Mouse (Mus musculus) left cerebral cortex, postnatal 25 days (tissue): ENCODE measurements around the gene Npnt. TPM values are rescaled to one million over a fixed set of nuclear protein-coding genes. Genes with fewer than 3 reads are reported as not detected.

Source experiments
- DNase-seq, 2 experiments: peaks; one replicate each; pipeline ENCODE4 v3.0.0; 2022; ENCODE audit warnings: low spot score in 2 of 2, mixed read lengths in 1 of 2
- intact Hi-C: fragments of 180-260 bp; cut with DNase I; formaldehyde crosslinking; loops from one replicate; pipeline ENCODE4 v1.15.1; 2025
- total RNA-seq, 2 experiments: library from RNA; stranded (reverse); gene quantifications; 2 replicates each; pipeline ENCODE4 v1.2.3; 2021

The Npnt gene
- total RNA-seq, result 10 to 100 TPM; 21.4 to 23.1 TPM

DNA sequence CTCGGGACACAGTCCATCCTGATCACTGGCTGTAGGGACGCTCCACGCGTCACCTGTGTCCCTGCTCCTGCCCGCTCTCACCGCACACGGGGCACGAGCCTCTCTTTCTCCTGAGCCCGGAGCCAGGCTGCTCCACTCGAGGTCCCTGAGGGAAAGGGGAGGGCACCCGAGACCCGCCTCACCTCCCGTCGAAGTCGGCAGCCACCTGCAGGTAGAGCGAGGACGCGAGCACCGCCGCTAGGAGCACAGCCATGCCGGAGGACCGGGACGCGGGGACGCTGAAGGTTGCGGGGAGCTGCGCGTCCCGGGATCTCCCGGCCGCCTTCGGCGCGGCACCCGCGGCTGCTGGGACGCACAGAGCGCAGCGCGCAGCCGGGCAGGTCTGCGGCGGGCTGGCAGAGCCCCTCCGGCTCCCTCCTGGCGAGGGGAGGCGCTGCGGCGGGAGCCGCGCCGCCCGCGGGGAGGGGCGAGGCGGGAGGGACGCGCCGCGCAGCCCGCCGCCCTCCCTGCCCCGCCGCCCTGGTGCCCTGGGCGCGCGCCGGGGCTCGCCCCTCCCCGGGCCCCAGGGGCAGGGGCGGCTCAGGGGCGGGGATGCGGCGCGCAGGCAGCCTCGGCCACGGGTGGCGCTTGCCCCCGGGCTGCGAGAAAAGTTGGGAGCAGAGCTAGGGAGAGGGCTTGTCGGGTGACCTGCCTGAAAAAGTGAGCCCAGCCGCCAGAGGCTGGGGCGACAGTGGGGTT lies at the start of gene Npnt:
Npnt (minus strand) TSS at position 501 of the 738 bp plus-strand sequence.
- intact Hi-C loops, result no loop called here
- peak; percentile 28 to 31 for DNase-seq

DNA sequence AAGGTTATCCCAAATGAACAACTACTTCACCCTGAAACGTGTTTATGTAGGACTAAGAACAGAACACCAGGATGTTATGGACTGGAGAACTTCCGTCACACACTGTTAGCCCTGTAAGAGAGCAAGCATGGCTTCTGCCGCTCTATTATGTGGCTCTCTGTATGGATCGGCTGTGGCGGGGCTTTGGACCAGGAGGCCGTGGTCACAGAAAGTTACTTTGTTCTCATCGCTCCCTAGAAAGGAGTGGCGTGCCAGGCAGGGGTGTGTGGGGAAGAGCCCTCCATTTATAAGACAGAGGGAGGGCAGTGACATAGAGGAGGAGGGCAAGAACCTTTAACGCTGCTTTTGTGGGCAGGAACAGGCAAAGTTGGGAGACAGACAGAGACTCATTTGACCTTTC lies 46.2 kb upstream of the Npnt start:
- intact Hi-C loops, result no loop called here
- DNase-seq, result no peak

- DNase-seq, result no peak
- intact Hi-C loops, result no loop called here
These were observed 45.8 kb upstream of the Npnt start for GRCm38 (mm10) chr3:132995904-132996267.

GRCm38 (mm10) chr3:132995172-132995903 lies 45.2 kb upstream of the Npnt start:
- intact Hi-C loops, result no loop called here
- DNase-seq, result no peak

- intact Hi-C loops, result no loop called here
- DNase-seq, result no peak
These were observed 36.1 kb upstream of the Npnt start for GRCm38 (mm10) chr3:132986188-132986587.

DNA sequence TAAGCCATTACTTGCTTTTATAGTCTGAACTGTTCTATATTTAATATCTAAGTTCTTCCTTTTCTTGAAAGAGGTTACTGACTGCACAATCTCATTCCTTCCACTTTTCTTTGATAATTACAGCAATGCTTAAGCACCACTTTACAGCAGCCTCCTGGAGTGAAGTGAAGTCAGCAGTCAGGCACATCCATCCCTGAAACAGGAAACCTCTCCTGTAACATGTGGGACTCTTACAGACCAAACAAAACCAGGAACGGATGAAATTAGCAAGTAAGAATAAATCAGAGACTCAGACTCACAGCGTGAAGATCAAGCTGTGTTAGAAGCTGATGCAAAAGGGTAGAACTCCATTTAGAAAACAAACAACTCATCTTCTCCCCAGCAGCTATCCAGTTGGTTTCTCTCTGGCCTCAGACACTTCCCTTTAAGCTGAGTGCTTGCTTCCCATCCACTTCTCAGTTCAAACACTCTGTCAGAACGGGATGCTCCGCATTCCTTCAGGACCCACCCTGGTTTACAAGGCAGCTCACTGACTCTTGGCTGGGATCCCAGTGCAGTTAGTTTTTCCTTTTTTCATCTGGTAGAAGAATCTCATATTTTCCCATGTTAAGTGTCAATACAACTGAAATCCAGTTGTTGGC lies 33.9 kb upstream of the Npnt start:
- intact Hi-C loops, result no loop called here
- DNase-seq, result no peak

GRCm38 (mm10) chr3:132981968-132982367 lies 31.9 kb upstream of the Npnt start:
- DNase-seq, result no peak
- intact Hi-C loops, result no loop called here

DNA sequence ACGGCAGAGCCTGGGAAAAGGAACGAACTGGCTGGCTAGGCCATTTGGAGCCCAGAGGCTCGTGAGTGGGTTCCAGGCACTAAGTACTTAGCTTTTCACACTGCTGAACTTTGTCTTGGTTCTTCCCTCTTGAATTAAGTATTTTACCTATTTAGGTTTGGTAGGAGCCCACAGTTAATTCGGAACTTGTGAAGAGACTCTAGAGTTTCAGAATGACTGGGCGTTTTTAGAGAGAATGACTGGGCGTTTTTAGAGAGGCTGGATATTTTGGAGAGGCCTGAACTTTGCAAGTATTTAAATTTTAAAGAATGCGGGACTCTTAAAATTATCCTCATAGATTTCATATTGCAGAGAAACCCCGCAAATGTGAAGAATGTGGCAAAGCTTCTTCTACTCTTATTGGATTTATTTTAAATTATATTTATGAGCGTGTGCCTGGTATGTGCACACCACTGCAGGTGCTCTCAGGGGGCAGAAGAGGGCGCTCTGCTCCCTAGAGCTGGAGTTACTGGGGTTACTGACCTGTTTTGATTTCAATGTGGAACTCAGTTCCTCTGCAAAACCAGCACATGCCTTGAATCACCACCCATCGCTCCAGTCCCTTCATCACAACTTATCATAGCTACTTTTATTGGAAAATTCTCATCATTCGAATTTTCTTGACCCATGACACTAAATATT lies 29.8 kb upstream of the Npnt start:
- intact Hi-C loops, result no loop called here
- DNase-seq, result no peak

GRCm38 (mm10) chr3:132966255-132966654 lies 16.2 kb upstream of the Npnt start:
- intact Hi-C loops, result no loop called here
- no peak for DNase-seq

DNA sequence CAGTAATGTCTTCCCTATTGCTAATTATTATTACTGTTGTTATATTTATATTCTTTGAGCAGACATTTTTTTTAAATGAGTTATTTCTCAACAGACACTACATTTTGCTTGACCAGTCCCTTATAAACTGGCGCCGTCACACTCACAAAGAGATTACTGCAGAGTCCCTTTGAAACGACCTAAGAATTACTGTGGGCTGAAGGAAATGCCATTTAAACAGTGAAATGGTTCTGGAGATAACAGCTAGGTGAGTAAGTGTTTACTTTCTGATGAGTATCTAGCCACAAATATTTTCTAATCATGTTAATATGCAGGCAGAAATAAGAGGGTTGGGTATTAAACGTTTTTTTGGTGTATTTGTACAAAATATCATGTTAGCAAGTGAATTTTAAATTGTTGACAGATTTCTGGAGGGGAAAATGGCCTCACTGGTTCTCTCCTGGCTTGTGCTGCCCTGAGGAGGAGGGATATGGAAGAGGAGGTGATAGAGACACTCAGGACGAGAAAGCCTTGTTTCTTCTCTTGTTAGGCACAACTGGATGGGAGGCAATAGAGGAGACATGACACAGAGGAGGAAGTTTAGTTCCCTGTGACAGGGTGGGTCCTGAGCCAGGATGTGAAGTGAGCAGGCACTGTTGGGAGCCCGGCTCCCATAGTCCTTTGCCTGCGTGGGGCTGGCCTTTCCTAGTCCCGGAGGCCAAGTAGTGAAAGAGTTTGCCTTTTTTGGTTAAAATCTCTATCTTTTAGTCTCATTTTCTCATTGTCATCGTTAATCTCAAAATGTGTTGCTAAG lies 14.8 kb upstream of the Npnt start:
- intact Hi-C loops, result no loop called here

GRCm38 (mm10) chr3:132962631-132963361 lies 12.7 kb upstream of the Npnt start:
- peak in 1 of 2 experiments; percentile 45 for DNase-seq
- intact Hi-C loops, result no loop called here

More for the DNA sequence above, 14.8 kb upstream of the Npnt start:
- DNase-seq, result no peak

GRCm38 (mm10) chr3:132950529-132950880 lies 414 bp upstream of the Npnt start:
- intact Hi-C loops, result no loop called here

DNA sequence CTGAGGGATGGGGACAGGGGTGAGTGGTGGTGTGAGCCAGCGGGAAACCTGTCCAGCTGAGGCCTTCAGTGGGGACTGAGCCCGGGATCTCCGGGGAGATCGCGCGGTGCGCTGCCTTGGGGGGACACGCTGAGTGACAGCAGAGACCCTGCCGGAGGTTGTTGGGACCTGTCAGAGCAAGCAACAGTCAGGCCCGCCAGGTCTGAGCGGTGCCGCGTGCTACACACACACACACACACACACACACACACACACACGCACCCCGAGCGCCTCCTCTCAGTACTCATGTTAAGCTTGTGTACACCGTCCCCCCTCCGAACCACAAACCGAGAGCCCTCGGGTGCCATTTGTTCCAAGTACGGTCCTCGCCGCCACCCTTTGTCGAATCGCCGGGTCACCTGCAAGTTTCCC lies 706 bp downstream of the Npnt start:
- no peak for DNase-seq
- intact Hi-C loops, result no loop called here

More at GRCm38 (mm10) chr3:132950529-132950880, 414 bp upstream of the Npnt start:
- DNase-seq, result no peak

DNA sequence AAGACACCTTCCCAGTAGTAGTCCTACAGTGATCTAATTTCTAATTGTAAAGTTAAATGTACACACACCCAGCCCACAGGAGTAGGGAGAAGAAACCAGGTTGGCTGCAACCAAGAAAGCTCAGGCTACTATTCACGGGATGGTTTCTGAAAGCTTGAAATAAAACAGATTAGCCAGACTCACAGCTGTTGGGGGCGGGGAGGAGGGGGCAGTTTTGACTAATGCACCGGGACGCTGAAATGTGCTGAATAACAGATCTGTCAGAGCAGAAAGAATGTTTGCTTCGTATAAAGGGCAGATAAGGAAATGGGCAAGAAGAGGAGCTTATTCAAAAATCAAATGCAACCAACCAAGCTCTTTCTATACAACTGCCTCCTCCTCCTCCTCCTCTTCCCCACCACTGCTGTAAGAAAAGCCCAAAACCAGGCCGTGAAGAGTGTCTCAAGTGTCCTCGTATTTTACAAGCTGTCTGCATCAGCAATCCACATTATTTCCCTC lies 1.7 kb downstream of the Npnt start:
- intact Hi-C loops, result no loop called here
- peak in 1 of 2 experiments; percentile 51 for DNase-seq

DNA sequence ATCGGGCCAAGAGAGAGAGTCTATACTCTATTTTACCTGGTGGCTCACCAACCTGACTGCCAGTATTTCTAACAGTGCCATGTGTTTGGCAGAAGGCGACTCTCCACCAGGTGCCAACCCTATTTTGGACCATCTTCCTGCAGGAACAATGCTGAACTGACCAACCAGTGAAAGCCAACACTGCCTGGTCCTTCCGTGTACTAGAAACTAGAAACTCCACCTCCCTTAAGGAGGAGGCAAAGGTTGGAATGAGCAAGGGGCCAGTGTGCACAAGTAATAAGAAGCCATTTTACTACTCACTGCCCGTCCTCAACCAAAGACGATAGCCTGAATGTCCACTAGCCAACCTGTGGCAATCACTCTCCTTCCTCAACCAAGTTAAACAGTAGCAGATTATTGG lies 4.0 kb downstream of the Npnt start:
- intact Hi-C loops, result no loop called here
- DNase-seq, result no peak

- intact Hi-C loops, result no loop called here
- DNase-seq, result no peak
These were observed 4.4 kb downstream of the Npnt start for GRCm38 (mm10) chr3:132945669-132946068.

DNA sequence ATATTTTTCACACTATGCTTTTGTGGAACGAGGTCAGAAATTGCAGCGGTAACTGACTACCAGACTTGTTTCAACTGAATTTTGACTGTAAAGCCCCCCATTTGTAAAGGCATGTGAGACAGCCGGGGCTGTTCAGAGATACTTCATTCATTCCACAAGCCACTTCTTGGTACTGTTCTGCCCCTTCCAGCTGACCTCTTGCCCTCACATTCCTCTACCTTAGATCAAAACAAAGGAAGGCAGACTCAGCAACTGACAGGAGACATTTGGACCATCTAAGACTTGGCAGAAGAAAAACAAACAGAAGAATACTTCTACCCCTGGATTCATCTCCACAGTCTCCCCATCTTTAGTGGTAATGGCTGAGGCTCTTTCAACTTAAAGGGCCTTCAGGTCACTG lies 5.5 kb downstream of the Npnt start:
- intact Hi-C loops, result no loop called here
- DNase-seq, result no peak

GRCm38 (mm10) chr3:132944193-132944592 lies 5.9 kb downstream of the Npnt start:
- intact Hi-C loops, result no loop called here
- no peak for DNase-seq

GRCm38 (mm10) chr3:132942778-132943177 lies 7.3 kb downstream of the Npnt start:
- no peak for DNase-seq
- intact Hi-C loops, result no loop called here
